19 mouse cellular contexts compared by ENCODE assay signal in the genomic region with DNA sequence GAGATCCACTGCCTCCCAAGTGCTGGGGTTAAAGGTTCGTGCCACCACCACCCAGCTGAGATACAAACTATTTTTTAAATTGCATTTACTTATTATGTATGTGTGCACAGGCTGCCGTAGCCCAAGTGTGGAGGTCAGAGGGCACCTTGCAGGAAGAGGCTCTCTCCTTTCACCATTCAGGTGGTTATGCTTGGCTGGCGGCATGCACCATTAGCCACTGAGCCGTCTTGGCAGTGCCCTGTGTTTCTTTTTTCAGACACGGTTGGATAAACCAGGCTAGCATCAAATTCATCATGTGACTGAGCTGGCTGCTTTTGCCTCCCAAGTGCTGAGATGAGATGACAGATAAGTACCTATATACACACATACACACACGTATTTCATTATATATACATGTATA. TPM values are rescaled to one million over a fixed set of nuclear protein-coding genes. Genes with fewer than 3 reads are reported as not detected.
DNase-seq lines count a peak whose midpoint lies in the region; ATAC-seq and TF ChIP-seq lines count a peak whose summit lies in the region.
"Had no signal": no experiment of that assay in that cellular context is flagged by ENCODE, and none has a peak within 500 bp of the region (broad histone marks: within the 10 kb centered on the region; RNA-seq: fewer than 3 reads in every experiment).

No protein-coding gene starts in this region.

- H3K27me3 ChIP-seq in liver, embryonic 13.5 days = no peaks in the 10 kb centered on the region
- H3K27me3 ChIP-seq in kidney, adult 2 months (replicated peaks; ENCODE audit: control insufficient read depth, insufficient read depth, low read length) = no peaks in the 10 kb centered on the region
- H3K27me3 ChIP-seq: embryonic facial prominence, embryonic 15.5 days; stomach, embryonic 15.5 days had no signal

- no peaks in the 10 kb centered on the region for H3K36me3 ChIP-seq in liver, embryonic 13.5 days
- no peaks in the 10 kb centered on the region for H3K36me3 ChIP-seq in kidney, adult 2 months (ENCODE audit: control insufficient read depth, insufficient read depth, low read length)
- H3K36me3 ChIP-seq: embryonic facial prominence, embryonic 15.5 days; G1E; neural tube, embryonic 12.5 days; stomach, embryonic 15.5 days had no signal

- no peaks in the 10 kb centered on the region for H3K9me3 ChIP-seq in liver, embryonic 13.5 days (replicated peaks)
- H3K9me3 ChIP-seq: embryonic facial prominence, embryonic 15.5 days; neural tube, embryonic 12.5 days; stomach, embryonic 15.5 days had no signal

- no peak for ATAC-seq in liver, embryonic 13.5 days (ENCODE audit: low read depth)
- ATAC-seq: forebrain, embryonic 16.5 days had no signal

- peak overlapping the region; percentile 41 for H3K27ac ChIP-seq in liver, embryonic 13.5 days
- H3K27ac ChIP-seq in kidney, adult 2 months (ENCODE audit: insufficient read depth, low read depth, low read length) = no peak overlapping the region; the same call in 1 of the 2 replicates
- H3K27ac ChIP-seq: embryonic facial prominence, embryonic 15.5 days; neural tube, embryonic 12.5 days; stomach, embryonic 15.5 days had no signal

- H3K9ac ChIP-seq in liver, embryonic 13.5 days = no peak overlapping the region
- H3K9ac ChIP-seq: embryonic facial prominence, embryonic 15.5 days; neural tube, embryonic 12.5 days; stomach, embryonic 15.5 days had no signal

- TF ChIP-seq CTCF in kidney, adult 2 months (conservative IDR thresholded peaks at IDR 0.05; ENCODE audit: insufficient read depth, insufficient read length, low read depth, low read length) = no peak

- 68% methylated on average over 6 of the region's 6 CpGs for WGBS in liver, embryonic 13.5 days (ENCODE audit: insufficient replicate concordance)
- 26% methylated on average over 6 of the region's 6 CpGs for WGBS in kidney, adult 2 months

- peaks cover 63% of the 10 kb centered on the region for H3K4me1 ChIP-seq in liver, embryonic 13.5 days (replicated peaks)
- H3K4me1 ChIP-seq in kidney, adult 2 months (ENCODE audit: control insufficient read depth, insufficient read depth, low read length) = no peaks in the 10 kb centered on the region
- H3K4me1 ChIP-seq: embryonic facial prominence, embryonic 15.5 days; neural tube, embryonic 12.5 days had no signal

- DNase-seq in cerebellum, postnatal 25 days = peak; percentile 51 to 69
- DNase-seq in cerebellum, adult 11 months = no peak
- no peak for DNase-seq in liver, embryonic 13.5 days
- no peak for DNase-seq in liver
- DNase-seq in kidney, adult 2 months = peak; percentile 95
- peak; percentile 23 for DNase-seq in mesoderm, embryonic 11.5 days (ENCODE audit: low read depth, low spot score)
- DNase-seq in left cerebral cortex, adult 11 months (ENCODE audit: low spot score) = no peak
- no peak for DNase-seq in lung, postnatal 4 days
- DNase-seq: B cell, adult 2 months; cerebellum, adult 8-10 months; right cerebral cortex, adult 18-20 months; thymus, postnatal 4 days had no signal

- no peak overlapping the region for H3K4me2 ChIP-seq in liver, embryonic 13.5 days
- H3K4me2 ChIP-seq: embryonic facial prominence, embryonic 15.5 days; midbrain, embryonic 11.5 days; neural tube, embryonic 12.5 days; stomach, embryonic 15.5 days had no signal

- H3K4me3 ChIP-seq in liver, embryonic 13.5 days (replicated peaks) = no peak overlapping the region
- no peak overlapping the region for H3K4me3 ChIP-seq in kidney, adult 2 months (ENCODE audit: insufficient read depth, low read depth, low read length)
- H3K4me3 ChIP-seq: embryonic facial prominence, embryonic 15.5 days; neural tube, embryonic 12.5 days; stomach, embryonic 15.5 days had no signal

- no peak for TF ChIP-seq POLR2A in kidney, adult 2 months (IDR thresholded peaks at IDR 0.05; ENCODE audit: low read depth, low read length)

RNA-seq across cellular contexts. Expression of gene Tspan15, which starts 8.2 kb away (rescaled TPM):
- polyA plus RNA-seq in liver, embryonic 13.5 days (2015; fragmentation: Nextera tagmentation; extraction: Ambion mirVana) = 8.8 and 9.3 TPM in 2 replicates
- 38.8 and 52.7 TPM in 2 replicates for polyA plus RNA-seq in kidney, adult 2 months (2012; rRNA removed)

RNA-seq across cellular contexts. Expression of gene Tacr2, which starts 13.0 kb away (rescaled TPM):
- polyA plus RNA-seq in liver, embryonic 13.5 days (2015; fragmentation: Nextera tagmentation; extraction: Ambion mirVana) = not detected in 2 replicates
- polyA plus RNA-seq in kidney, adult 2 months (2012; rRNA removed) = 0.58 TPM in 1 of 2 replicates, not detected in the other
- polyA plus RNA-seq: embryonic facial prominence, embryonic 15.5 days; forebrain, embryonic 16.5 days; G1E; heart, embryonic 14.5 days; midbrain, embryonic 11.5 days; neural tube, embryonic 12.5 days had no signal

Comparison
In these comparisons a context has a peak if more than half of its experiments do, and no peak if none do; other contexts are left out.
1. DNase-seq: peak in cerebellum, postnatal 25 days (2 of 2), kidney, adult 2 months (single experiment) and mesoderm, embryonic 11.5 days (single experiment); none in cerebellum, adult 11 months (single experiment), liver, embryonic 13.5 days (single experiment), liver (single experiment), left cerebral cortex, adult 11 months (single experiment) and lung, postnatal 4 days (0 of 2).